Mouse (Mus musculus) G1E (cell line): Measurements from ENCODE around the gene Ggact.

Experiments
- CTCF ChIP-seq: IDR thresholded peaks from 2 replicates; pipeline ENCODE4 v1.5.1; 2012; ENCODE audit warnings: low read depth, low read length, inconsistent platforms, mixed read lengths
- POLR2AphosphoS5 ChIP-seq: IDR thresholded peaks from 2 replicates; pipeline ENCODE4 v1.6.1; 2012; ENCODE audit warnings: low read depth, low read length, inconsistent platforms; ENCODE audit not compliant: insufficient replicate concordance

DNA sequence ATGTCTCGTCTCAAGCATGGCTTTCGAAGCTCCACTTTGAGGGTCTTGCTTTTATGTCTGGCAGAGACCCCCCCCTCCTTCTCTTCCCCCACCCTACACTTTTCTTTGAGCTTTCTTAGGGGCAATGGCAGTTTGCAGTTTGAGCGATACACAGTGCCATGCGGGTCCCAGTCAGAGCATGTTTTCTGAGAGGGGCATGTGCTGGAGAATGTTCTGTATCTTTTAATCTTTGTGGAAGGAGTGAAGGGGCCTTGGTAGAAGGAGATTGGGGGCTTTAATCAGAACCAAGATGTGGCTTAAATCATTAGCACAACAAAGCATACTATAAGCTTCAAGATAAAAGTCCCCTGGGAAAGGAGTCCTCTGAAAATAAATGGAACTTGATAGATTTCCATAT, 30.1 kb downstream of the Ggact start:
- TF ChIP-seq CTCF (no peak), POLR2AphosphoS5 (no peak)
